Mouse (Mus musculus) embryonic fibroblast, embryonic 13.5 days (primary cell): ENCODE results near the gene Hlx. TPM values are rescaled to one million over a fixed set of nuclear protein-coding genes. Genes with fewer than 3 reads are reported as not detected.

Source experiments
- H3K27ac ChIP-seq: 2 replicates; pipeline ENCODE4 v1.5.1; 2012; ENCODE audit warnings: low read length, control low read depth, inconsistent platforms; ENCODE audit not compliant: insufficient read depth
- H3K4me1 ChIP-seq: 2 replicates; pipeline ENCODE4 v1.6.1; 2011; ENCODE audit warnings: low read length; ENCODE audit not compliant: control insufficient read depth, insufficient read depth
- H3K4me3 ChIP-seq: 2 replicates; pipeline ENCODE4 v1.5.1; 2011; ENCODE audit warnings: mild to moderate bottlenecking, control low read depth, low read length; ENCODE audit not compliant: insufficient read depth
- CTCF ChIP-seq: IDR thresholded peaks from 2 replicates; pipeline ENCODE4 v1.5.1; 2011; ENCODE audit warnings: mild to moderate bottlenecking, control low read depth, low read length, moderate library complexity, borderline replicate concordance; ENCODE audit not compliant: insufficient read depth
- POLR2A ChIP-seq: IDR thresholded peaks from 2 replicates; pipeline ENCODE4 v1.6.1; 2011; ENCODE audit warnings: low read depth, mild to moderate bottlenecking, control low read depth, low read length, moderate library complexity
- polyA plus RNA-seq: library from polyadenylated mRNA; stranded (reverse); fragments of >200 nt; gene quantifications from 2 replicates; pipeline ENCODE4 v1.2.4, GENCODE M21; 2011; ENCODE audit warnings: low read depth; ENCODE audit not compliant: missing spikeins, insufficient read length

Hlx gene
- polyA plus RNA-seq, 1 experiment, result 5.4 TPM

GRCm38 (mm10) chr1:184725318-184725790, 7.1 kb downstream of the Hlx start:
- Histone ChIP-seq H3K4me3 (no peak overlapping the region), H3K4me1 (no peaks in the 10 kb centered on the region), H3K27ac (no peak overlapping the region)
- TF ChIP-seq POLR2A (no peak), CTCF (no peak)

GRCm38 (mm10) chr1:184724551-184725317, 7.7 kb downstream of the Hlx start:
- TF ChIP-seq POLR2A (no peak), CTCF (no peak)
- H3K4me1 ChIP-seq, result no peaks in the 10 kb centered on the region
- no peak overlapping the region for H3K4me3 ChIP-seq
- H3K27ac ChIP-seq, result no peak overlapping the region

GRCm38 (mm10) chr1:184723899-184724298, 8.5 kb downstream of the Hlx start:
- no peak overlapping the region for H3K4me3 ChIP-seq
- no peak overlapping the region for H3K27ac ChIP-seq
- no peaks in the 10 kb centered on the region for H3K4me1 ChIP-seq
- TF ChIP-seq POLR2A (no peak), CTCF (no peak)

DNA sequence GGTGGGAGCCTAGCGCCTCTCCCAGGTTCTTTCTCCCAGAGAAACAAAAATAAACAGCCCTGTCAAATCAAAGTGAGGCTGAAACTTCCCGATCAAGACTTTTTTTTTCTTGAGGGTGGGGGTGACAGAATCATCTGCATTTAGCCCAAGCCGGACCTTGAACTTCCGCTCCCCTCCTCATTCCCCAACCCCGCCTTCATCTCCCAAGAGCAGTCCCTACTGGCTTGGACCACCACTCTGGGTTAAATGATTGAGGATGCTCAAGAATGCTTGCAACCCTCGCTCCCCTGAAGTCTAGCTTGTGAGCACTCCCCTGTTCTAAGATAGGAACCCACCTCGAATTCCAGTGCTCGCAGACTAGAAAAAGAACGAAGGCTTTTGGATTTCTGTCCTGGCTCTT, 11.3 kb downstream of the Hlx start:
- H3K4me3 ChIP-seq, result no peak overlapping the region
- H3K4me1 ChIP-seq, result no peaks in the 10 kb centered on the region
- no peak for TF ChIP-seq POLR2A
- TF ChIP-seq CTCF, result no peak
- H3K27ac ChIP-seq, result no peak overlapping the region

- Histone ChIP-seq H3K4me3 (no peak overlapping the region), H3K4me1 (no peaks in the 10 kb centered on the region), H3K27ac (no peak overlapping the region)
- TF ChIP-seq CTCF (no peak), POLR2A (no peak)
Measured at GRCm38 (mm10) chr1:184720162-184721025, 12.0 kb downstream of the Hlx start.

- H3K4me3 ChIP-seq, result no peak overlapping the region
- H3K27ac ChIP-seq, result no peak overlapping the region
- TF ChIP-seq POLR2A (no peak), CTCF (no peak)
- H3K4me1 ChIP-seq, result no peaks in the 10 kb centered on the region
Measured at GRCm38 (mm10) chr1:184718261-184719120, 13.9 kb downstream of the Hlx start.

DNA sequence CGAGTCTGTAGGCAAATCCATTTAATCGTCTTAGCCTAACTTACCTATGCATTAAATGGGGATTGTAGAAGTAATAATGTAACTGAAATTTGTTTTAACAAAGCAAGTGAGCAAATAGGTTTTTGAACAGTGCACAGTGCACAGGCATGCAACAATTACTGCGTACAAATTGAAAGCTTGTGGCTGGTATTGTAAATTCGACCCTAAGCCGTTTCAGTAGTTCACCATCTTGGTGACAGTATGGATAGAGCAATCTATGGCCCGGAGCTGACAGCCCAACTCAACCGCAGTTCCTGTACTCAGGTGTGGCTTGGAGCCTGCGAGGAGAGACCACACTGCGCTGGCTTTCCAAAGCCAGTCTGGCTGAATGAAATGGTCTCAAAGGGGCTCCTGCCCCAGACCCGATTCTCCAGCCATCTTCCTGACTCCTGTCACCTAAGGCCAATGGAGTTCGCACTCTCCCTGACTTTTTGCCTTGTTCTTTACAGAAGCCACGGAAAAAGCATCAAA, 14.7 kb downstream of the Hlx start:
- Histone ChIP-seq H3K27ac (no peak overlapping the region), H3K4me1 (no peaks in the 10 kb centered on the region), H3K4me3 (no peak overlapping the region)
- TF ChIP-seq POLR2A (no peak), CTCF (no peak)

- Histone ChIP-seq H3K27ac (no peak overlapping the region), H3K4me3 (no peak overlapping the region), H3K4me1 (no peaks in the 10 kb centered on the region)
- no peak for TF ChIP-seq POLR2A
Measured at GRCm38 (mm10) chr1:184717016-184717568, 15.3 kb downstream of the Hlx start.

DNA sequence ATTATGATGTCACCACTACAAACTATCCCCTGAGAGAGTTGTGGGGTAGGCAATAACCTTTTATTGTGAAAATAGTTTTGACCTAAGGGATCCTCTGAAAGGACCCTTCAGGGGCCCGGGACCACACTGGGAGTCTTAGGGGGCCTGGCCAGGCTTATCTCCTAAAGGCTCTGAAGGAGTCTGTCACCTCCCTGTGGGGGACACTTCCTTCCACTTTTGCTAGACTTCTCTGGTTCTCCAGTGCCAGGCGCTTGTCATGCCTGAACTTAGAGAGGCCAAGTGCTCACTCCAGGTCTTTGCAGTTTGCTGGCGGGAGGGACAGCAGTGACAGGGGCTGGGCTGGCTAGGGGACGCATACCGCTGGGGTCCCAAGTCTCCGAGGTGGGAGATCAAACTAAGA, 16.3 kb downstream of the Hlx start:
- H3K4me3 ChIP-seq, result no peak overlapping the region
- no peak for TF ChIP-seq POLR2A
- no peak for TF ChIP-seq CTCF
- H3K27ac ChIP-seq, result no peak overlapping the region
- H3K4me1 ChIP-seq, result no peaks in the 10 kb centered on the region
